Mouse (Mus musculus) forebrain, embryonic 12.5 days (tissue): ENCODE measurements around the gene Gm8068. TPM values are rescaled to one million over a fixed set of nuclear protein-coding genes. Genes with fewer than 3 reads are reported as not detected.
"Not testable (repeated sequence)": the region's sequence is repeated elsewhere in the genome, so short reads cannot be mapped to it uniquely, and the experiment has no call there.

ENCODE experiments used
- ATAC-seq: fragments of 200-750 bp; cut with Nextera tagmentation; 2 replicates; pipeline ENCODE4 v1.8.0; 2017; ENCODE audit warnings: moderate TSS enrichment; ENCODE audit not compliant: low FRiP score
- H3K27ac ChIP-seq: fragments of 300-500 bp; sonication (generic); 2 replicates; pipeline ENCODE4 v1.5.1; 2016; ENCODE audit warnings: mild to moderate bottlenecking
- H3K27me3 ChIP-seq: fragments of 300-500 bp; sonication (generic); 2 replicates; pipeline ENCODE4 v1.6.1; 2016; ENCODE audit warnings: mild to moderate bottlenecking
- H3K36me3 ChIP-seq: fragments of 300-500 bp; sonication (generic); replicated peaks from 2 replicates; pipeline ENCODE4 v1.6.1; 2016; ENCODE audit warnings: mild to moderate bottlenecking
- H3K4me1 ChIP-seq: fragments of 300-500 bp; sonication (generic); 2 replicates; pipeline ENCODE4 v1.6.1; 2016
- H3K4me2 ChIP-seq: fragments of 300-500 bp; sonication (generic); 2 replicates; pipeline ENCODE4 v1.6.1; 2016; ENCODE audit warnings: mild to moderate bottlenecking, moderate library complexity
- H3K4me3 ChIP-seq: fragments of 300-500 bp; sonication (generic); replicated peaks from 2 replicates; pipeline ENCODE4 v1.5.1; 2016; ENCODE audit warnings: mild to moderate bottlenecking
- H3K9ac ChIP-seq: fragments of 300-500 bp; sonication (generic); 2 replicates; pipeline ENCODE4 v1.6.1; 2016; ENCODE audit warnings: mild to moderate bottlenecking
- H3K9me3 ChIP-seq: fragments of 300-500 bp; sonication (generic); 2 replicates; pipeline ENCODE4 v1.6.1; 2016
- WGBS: fragments of 180-500 bp; shearing (Covaris S2); methylation state at CpG from one replicate; pipeline ENCODE4 v1.1.7; 2016; 5-methylcytosine and 5-hydroxymethylcytosine counted together
- polyA plus RNA-seq: library from polyadenylated mRNA; unstranded; fragments of >200 nt; fragmentation: Nextera tagmentation; extraction: Ambion mirVana; gene quantifications from 2 replicates; pipeline ENCODE4 v1.2.1, GENCODE M21; 2016

Gm8068 gene
- polyA plus RNA-seq: not detected in 2 replicates

DNA sequence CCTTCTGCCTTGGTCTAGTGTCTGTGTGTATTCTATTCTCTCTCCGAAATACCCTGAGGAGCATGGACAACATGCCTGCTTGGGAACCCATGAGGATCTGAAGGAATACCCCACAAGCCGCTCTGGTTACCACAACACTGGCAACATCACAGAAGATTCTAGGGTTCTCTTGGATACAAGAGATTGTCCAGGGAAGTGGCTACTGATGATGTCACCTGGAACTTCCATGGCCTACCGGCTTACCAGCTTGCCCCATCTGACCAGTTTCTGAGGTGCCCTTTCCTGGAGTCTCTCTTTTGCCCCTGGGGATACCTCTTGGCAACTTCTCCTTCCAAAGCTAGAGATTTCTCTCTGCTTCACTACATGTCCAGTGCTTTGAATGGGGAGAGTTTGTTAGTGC lies at the start of gene Gm8068:
TSS of gene Gm8068 (minus strand) at position 101 of the 400 bp plus-strand sequence.
- no CpG with 5 or more reads among the region's 3 CpGs for WGBS

GRCm38 (mm10) chr14:41750514-41750913 lies 48.8 kb upstream of the Gm8068 start, which contains the start of gene Gm7929:
Gm7929 (minus strand) TSS chr14:41750614.
- ATAC-seq, H3K4me1 ChIP-seq, H3K9me3 ChIP-seq, H3K27ac ChIP-seq, H3K9ac ChIP-seq, H3K36me3 ChIP-seq, H3K27me3 ChIP-seq, H3K4me3 ChIP-seq, H3K4me2 ChIP-seq: not testable (repeated sequence)
- WGBS: 79% methylated on average over 1 of the region's 1 CpGs

More for the DNA sequence above, at the start of gene Gm8068:
- not testable (repeated sequence) for ATAC-seq, H3K4me3 ChIP-seq, H3K27me3 ChIP-seq, H3K4me1 ChIP-seq, H3K9me3 ChIP-seq, H3K9ac ChIP-seq, H3K36me3 ChIP-seq, H3K4me2 ChIP-seq, H3K27ac ChIP-seq

DNA sequence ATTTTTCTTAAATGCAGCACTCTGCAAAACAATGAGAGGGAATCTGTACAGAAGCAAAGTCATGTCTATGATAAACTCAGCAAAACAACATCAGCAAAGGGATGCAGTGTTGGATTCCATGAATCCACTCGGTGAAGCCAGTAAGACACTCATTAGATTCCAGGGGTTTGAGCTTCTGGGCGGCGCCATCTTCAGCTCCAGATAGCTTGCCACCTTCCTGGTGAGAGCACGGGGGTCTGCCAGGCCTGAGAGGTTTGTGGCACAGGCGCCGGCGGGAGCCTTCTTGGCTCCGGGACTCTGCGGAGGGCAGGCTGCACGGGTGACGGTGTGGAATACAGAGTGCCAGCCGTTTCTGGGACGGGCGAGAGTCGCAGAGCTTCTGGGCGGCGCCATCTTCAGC lies 21.8 kb upstream of the Gm8068 start:
- not testable (repeated sequence) for H3K27me3 ChIP-seq, H3K9ac ChIP-seq, ATAC-seq, H3K9me3 ChIP-seq, H3K4me3 ChIP-seq, H3K27ac ChIP-seq, H3K4me2 ChIP-seq, H3K36me3 ChIP-seq, H3K4me1 ChIP-seq
- 77% methylated on average over 17 of the region's 17 CpGs for WGBS

DNA sequence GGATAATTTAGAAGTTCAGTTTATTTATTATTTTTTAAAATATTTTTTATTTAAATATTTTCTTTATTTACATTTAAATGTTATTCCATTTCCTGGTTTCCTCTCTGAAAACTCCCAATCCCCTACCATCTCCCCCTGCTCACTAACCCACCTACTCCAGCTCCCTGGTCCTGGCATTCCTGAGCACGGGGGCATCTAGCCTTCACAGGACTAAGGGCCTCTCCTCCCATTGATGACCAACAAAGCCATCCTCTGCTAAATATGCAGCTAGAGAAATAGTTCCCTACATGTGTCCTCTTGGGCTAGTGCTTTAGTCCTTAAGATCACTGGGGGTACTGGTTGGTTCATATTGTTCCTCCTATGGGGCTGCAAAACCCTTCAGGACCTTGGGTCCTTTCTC lies 15.5 kb upstream of the Gm8068 start:
- not testable (repeated sequence) for H3K4me1 ChIP-seq, H3K9ac ChIP-seq, H3K27me3 ChIP-seq, H3K4me2 ChIP-seq, H3K9me3 ChIP-seq, H3K4me3 ChIP-seq, H3K27ac ChIP-seq, H3K36me3 ChIP-seq, ATAC-seq
- 71% methylated on average over 1 of the region's 1 CpGs for WGBS

DNA sequence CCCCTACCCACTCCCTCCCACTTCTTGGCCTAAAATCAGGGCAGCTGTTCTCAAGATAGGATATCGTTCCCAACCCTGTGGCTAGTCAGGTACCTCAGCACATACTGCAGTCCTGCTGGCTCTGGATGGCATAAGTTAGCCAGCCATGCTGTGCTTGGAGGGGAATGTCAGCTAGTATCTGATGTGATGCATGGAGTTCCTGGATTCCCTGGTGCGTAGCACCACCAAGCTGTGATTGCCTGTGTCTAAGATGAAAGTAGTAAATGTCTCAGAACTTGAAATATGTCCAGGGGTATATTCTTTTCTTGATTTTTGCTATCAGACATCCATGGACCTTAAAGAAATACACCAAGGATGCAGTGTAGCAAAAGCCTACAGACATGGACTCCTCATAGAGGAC lies 53.5 kb downstream of the Gm8068 start:
- not testable (repeated sequence) for H3K4me2 ChIP-seq, H3K4me3 ChIP-seq, H3K36me3 ChIP-seq, H3K9me3 ChIP-seq, H3K27me3 ChIP-seq, H3K9ac ChIP-seq, H3K27ac ChIP-seq, ATAC-seq, H3K4me1 ChIP-seq
- WGBS: 87% methylated on average over 2 of the region's 2 CpGs

Other genes starting within 250 kb of the Gm8068 start
- not detected in 2 replicates for gene Gm7954, start 248.4 kb downstream of the Gm8068 start, polyA plus RNA-seq
- not detected in 2 replicates for gene Gm3486, start 212.4 kb downstream of the Gm8068 start, polyA plus RNA-seq
- gene Gm7970, start 146.3 kb downstream of the Gm8068 start, polyA plus RNA-seq: not detected in 2 replicates
- not detected in 2 replicates for gene 1700049E17Rik2, start 128.7 kb downstream of the Gm8068 start, polyA plus RNA-seq
- not detected in 2 replicates for gene Gm3072, start 77.3 kb downstream of the Gm8068 start, polyA plus RNA-seq
- not detected in 2 replicates for gene Gm3676, start 55.4 kb downstream of the Gm8068 start, polyA plus RNA-seq
- gene Gm7929, start 48.7 kb upstream of the Gm8068 start, polyA plus RNA-seq: not detected in 2 replicates
- not detected in 2 replicates for gene Gm47189, start 70.6 kb upstream of the Gm8068 start, polyA plus RNA-seq
- gene Gm7980, start 205.4 kb upstream of the Gm8068 start, polyA plus RNA-seq: not detected in 2 replicates
- not detected in 2 replicates for gene 1700049E17Rik1, start 223.1 kb upstream of the Gm8068 start, polyA plus RNA-seq
- gene 1700024B05Rik, start 242.1 kb upstream of the Gm8068 start, polyA plus RNA-seq: not detected in 2 replicates